Mouse (Mus musculus) right cerebral cortex, adult 2 months (tissue): ENCODE results near the gene Mreg.

Source experiments
- DNase-seq, 2 experiments: peaks; one replicate each; pipeline ENCODE4 v3.0.0; 2021 to 2022; ENCODE audit warnings: low spot score in 2 of 2

Gene Mreg

GRCm38 (mm10) chr1:72123434-72124297 lies 88.4 kb downstream of the Mreg start:
- peak; percentile 94 to 97 for DNase-seq

DNA sequence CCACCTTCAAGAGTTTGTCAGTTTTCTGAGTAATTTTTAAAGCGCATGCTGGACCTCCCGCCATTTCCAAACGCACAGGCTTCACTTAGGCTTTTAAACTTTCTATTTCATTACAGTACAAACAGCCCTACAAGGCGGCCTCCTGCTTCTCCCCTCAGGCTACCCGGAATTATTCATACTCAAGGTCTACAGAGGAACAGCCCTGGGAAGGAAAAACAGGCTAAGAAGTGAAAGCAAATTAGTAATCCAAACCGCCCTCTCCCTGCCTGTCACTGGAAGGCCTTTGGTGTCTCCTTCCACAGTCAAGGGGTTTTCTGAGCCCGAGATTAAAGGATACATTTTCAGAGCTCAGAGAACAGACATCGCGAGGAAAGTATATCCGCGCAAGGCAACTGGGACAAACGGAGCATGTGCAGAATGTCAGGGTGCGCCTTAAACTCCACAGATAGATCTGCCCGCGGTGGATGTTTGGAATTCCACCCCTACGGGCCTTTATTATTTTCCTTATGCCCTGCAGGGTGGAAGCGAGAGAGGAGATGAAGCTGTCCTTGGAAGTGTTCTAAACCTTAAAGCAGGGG lies 90.4 kb downstream of the Mreg start:
- DNase-seq: no peak

- DNase-seq: no peak
These were observed 92.1 kb downstream of the Mreg start for GRCm38 (mm10) chr1:72119981-72120380.

DNA sequence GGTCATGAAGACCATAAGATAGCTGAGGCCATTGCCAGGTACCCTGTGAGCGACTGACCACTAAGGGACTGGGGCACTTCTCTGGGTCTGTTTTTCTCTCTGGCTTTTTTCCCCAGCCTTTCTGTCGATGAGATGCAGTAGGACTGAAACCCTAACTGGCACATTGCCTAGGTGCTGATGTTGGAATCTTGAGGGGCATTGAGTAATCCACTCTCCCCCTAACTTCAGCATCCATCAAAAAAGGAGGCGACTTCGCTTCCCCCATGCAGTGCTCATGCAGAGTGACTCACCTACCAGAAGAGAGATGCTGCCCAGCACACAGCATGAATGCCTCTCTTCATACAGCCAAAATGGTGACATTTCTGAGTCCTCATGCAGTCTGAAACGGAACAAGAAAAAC lies 97.9 kb downstream of the Mreg start:
- DNase-seq: no peak
